Mouse (Mus musculus) inflammation-experienced regulatory T-cells, adult 6 months (primary cell): ENCODE measurements around the gene Thra. TPM values are rescaled to one million over a fixed set of nuclear protein-coding genes. Genes with fewer than 3 reads are reported as not detected.

Experiments used
- ATAC-seq: one replicate; pipeline ENCODE4 v1.8.0; 2017
- polyA plus RNA-seq, 3 experiments: library from polyadenylated mRNA; unstranded; fragments of 100-300 nt; shearing (Covaris generic); gene quantifications; one replicate each; pipeline ENCODE4 v1.2.1; 2017

Gene Thra
- polyA plus RNA-seq, 3 experiments from 2014 or later, result 1.3 to 6.3 (median 5.2) TPM

DNA sequence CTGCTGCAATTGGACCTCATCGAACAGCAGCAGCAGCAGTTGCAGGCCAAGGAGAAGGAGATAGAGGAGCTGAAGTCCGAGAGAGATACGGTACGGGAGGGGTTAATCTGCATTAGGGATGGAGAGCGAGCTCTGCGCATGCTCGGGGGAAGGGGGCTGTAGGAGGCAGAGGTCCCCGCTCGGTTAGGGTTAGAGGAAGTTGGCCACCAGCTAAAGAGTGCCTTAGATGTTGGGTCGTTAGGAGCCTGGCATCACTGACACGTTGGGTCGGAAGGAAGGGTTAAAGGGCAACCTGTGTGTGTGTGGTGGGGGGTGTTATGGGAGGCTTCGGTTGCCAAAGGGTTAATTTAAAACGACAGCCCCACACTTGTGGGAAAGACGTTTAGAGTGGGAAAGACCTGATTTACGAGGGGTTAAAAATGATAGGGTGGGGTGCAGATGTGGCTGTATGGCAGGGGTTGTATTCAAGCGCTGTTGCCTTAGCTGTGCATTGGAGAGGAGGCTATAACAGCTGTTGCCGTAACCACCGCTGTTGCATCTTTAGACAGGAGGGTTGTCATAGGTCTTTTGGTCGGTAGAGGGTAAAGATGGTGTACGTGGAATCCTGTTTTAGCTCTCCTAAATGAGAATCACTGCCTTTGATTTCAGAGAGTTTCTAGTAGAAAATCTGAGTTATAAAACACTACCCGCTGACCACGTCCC lies 56.2 kb downstream of the Thra start:
- ATAC-seq, result peak; percentile 37

- no peak for ATAC-seq
Measured at GRCm38 (mm10) chr11:98797306-98797705, 56.9 kb downstream of the Thra start.

DNA sequence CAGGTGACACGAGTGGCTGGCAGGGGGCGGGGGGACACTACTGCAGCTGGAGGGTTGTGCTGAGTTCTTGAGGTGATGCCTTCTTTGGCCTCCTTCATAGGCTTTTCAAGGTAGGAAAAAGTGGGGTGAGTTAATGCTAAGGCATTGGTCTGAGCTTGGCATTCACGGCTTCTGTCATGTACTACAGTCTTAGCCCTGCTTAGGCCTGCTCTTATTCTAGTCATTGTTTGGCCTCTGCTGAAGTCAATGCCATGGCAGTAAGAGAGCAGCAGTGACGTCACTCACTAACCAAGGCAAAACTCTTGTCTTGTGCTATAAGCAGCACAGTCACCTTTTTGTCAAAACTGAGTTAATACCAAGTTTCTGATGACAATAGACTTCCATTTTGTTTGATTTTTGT lies 57.5 kb downstream of the Thra start:
- no peak for ATAC-seq

DNA sequence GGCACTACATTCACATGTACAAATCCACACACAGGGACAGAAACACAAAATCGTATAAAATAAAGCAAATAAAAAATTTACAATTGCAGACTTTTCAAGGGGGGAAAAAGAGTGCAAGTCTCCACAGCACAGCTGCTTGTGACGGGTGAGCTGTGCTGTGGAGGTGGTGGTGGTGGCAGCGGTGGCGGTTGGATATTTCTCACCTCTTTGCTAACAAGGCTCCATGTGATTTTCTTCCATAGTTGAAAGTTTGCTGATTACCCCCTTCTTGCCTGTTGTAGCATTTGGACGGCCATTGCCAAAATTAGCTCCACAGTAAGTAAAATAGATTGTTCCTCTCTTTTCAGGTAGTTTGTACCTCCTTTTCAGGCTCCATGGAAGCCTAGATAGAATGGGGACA lies 64.2 kb downstream of the Thra start, which contains the start of gene Casc3:
Gene Casc3, plus strand, starts transcription at position 301 of the 400 bp plus-strand sequence.
- no peak for ATAC-seq

- no peak for ATAC-seq
Measured at GRCm38 (mm10) chr11:98808417-98808816, 68.0 kb downstream of the Thra start.

- peak; percentile 96 for ATAC-seq
Measured at GRCm38 (mm10) chr11:98809457-98810290, 69.2 kb downstream of the Thra start.

- ATAC-seq, result no peak
Measured at GRCm38 (mm10) chr11:98810686-98811085, 70.2 kb downstream of the Thra start.

DNA sequence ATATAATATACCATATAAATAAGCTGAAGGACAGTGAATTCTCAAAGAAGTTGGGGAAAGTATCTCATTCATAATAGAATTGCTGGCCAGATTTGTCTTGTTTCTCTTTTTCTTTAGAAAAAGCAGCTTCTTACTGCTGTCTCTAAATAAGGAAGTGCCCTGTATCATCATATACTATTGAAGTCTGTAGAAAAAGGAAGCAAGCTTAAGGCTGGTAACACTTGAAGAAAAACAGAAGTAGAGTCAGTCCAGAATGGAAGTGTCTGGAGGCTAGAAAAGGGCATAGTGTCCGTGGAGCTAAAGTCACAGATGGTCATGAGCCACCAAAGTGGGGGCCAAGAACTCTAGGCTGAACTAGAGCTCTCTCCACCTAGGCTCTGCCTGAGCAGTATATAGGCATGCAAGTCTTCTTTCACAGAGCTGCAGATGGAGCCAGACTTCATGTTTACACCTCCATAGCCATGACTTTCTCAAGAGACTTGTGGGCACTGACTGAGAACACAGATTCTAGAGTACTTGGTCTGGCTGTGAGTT lies 76.3 kb downstream of the Thra start:
- ATAC-seq, result no peak

Other genes starting within 250 kb of the Thra start
- 100 to 1,000 TPM in 1 of 3 experiments, 10 to 100 TPM in 2; 75.8 to 102 (median 78.8) TPM for gene Ikzf3, start 194.6 kb upstream of the Thra start, polyA plus RNA-seq
- 1 to 10 TPM; 3.4 to 5.0 (median 4.3) TPM for gene Zpbp2, start 189.5 kb upstream of the Thra start, polyA plus RNA-seq
- gene Ormdl3, start 153.3 kb upstream of the Thra start, polyA plus RNA-seq, result 10 to 100 TPM; 23.6 to 31.0 (median 30.7) TPM
- gene Lrrc3c, start 142.3 kb upstream of the Thra start, polyA plus RNA-seq, result not detected
- gene Gm12355, start 115.0 kb upstream of the Thra start, polyA plus RNA-seq, result 10 to 100 TPM in 2 of 3 experiments, 1 to 10 TPM in 1; 1.3 to 14.8 (median 10.7) TPM
- gene Gsdma3, start 114.3 kb upstream of the Thra start, polyA plus RNA-seq, result not detected
- gene Gsdma2, start 93.9 kb upstream of the Thra start, polyA plus RNA-seq, result not detected
- not detected for gene Gsdma, start 76.3 kb upstream of the Thra start, polyA plus RNA-seq
- 10 to 100 TPM; 12.9 to 20.6 (median 15.5) TPM for gene Psmd3, start 58.1 kb upstream of the Thra start, polyA plus RNA-seq
- gene Csf3, start 39.4 kb upstream of the Thra start, polyA plus RNA-seq, result not detected
- gene Med24, start 11.2 kb upstream of the Thra start, polyA plus RNA-seq, result 10 to 100 TPM; 23.8 to 32.5 (median 28.3) TPM
- gene Nr1d1, start 34.7 kb downstream of the Thra start, polyA plus RNA-seq, result 1 to 10 TPM; 6.5 to 8.4 (median 7.3) TPM
- 10 to 100 TPM; 16.7 to 26.3 (median 20.4) TPM for gene Msl1, start 54.9 kb downstream of the Thra start, polyA plus RNA-seq
- 10 to 100 TPM in 2 of 3 experiments, 1 to 10 TPM in 1; 8.7 to 14.8 (median 11.6) TPM for gene Casc3, start 64.3 kb downstream of the Thra start, polyA plus RNA-seq
- under 1 TPM in 2 of 3 experiments, not detected in 1; 0.32 to 0.63 TPM for gene Rapgefl1, start 96.1 kb downstream of the Thra start, polyA plus RNA-seq
- gene Wipf2, start 123.0 kb downstream of the Thra start, polyA plus RNA-seq, result 10 to 100 TPM; 10.4 to 15.1 (median 14.2) TPM
- gene Cdc6, start 167.2 kb downstream of the Thra start, polyA plus RNA-seq, result 10 to 100 TPM in 1 of 3 experiments, 1 to 10 TPM in 2; 5.1 to 40.6 (median 5.2) TPM
- 1 to 10 TPM; 7.4 to 8.1 (median 7.6) TPM for gene Rara, start 187.2 kb downstream of the Thra start, polyA plus RNA-seq
- not detected for gene Gjd3, start 242.4 kb downstream of the Thra start, polyA plus RNA-seq